Mouse (Mus musculus): ENCODE data around the gene Uqcrc2. TPM values are rescaled to one million over a fixed set of nuclear protein-coding genes. Genes with fewer than 3 reads are reported as not detected.

The Uqcrc2 gene
- total RNA-seq (2021): 100 to 1,000 TPM; 505 to 521 TPM
- long read RNA-seq, experiment 1, transcript Uqcrc2-201 (14 exons, 1,896 nt): major isoform, 513 of 564 reads
- long read RNA-seq, experiment 1, partial matches to known transcripts: 35 of 564 reads
- long read RNA-seq, experiment 1, other reads (novel, unspliced or antisense): 16 of 564 reads
- long read RNA-seq, experiment 2, transcript Uqcrc2-201 (14 exons, 1,896 nt): major isoform, 682 of 738 reads
- long read RNA-seq, experiment 2, partial matches to known transcripts: 27 of 738 reads
- long read RNA-seq, experiment 2, other reads (novel, unspliced or antisense): 29 of 738 reads

GRCm38 (mm10) chr7:120634711-120635361 lies at the start of gene Uqcrc2:
Gene Uqcrc2 (plus strand): TSS chr7:120635176.
- peak; percentile 77 to 78 for DNase-seq
- intact Hi-C loops (cut with DNase I): no loop called here

GRCm38 (mm10) chr7:120597203-120597743 lies 37.7 kb upstream of the Uqcrc2 start:
- intact Hi-C loops (cut with DNase I): no loop called here
- no peak for DNase-seq

- no peak for DNase-seq
- intact Hi-C loops (cut with DNase I): no loop called here
Observed at GRCm38 (mm10) chr7:120597744-120598243, 37.2 kb upstream of the Uqcrc2 start.

- intact Hi-C loops (cut with DNase I): no loop called here
- DNase-seq: no peak
Observed at GRCm38 (mm10) chr7:120598355-120598754, 36.6 kb upstream of the Uqcrc2 start.

- intact Hi-C loops (cut with DNase I): no loop called here
Observed at GRCm38 (mm10) chr7:120620075-120620771, 14.8 kb upstream of the Uqcrc2 start.

GRCm38 (mm10) chr7:120620841-120621240 lies 14.1 kb upstream of the Uqcrc2 start:
- intact Hi-C loops (cut with DNase I): no loop called here
- no peak for DNase-seq

More at GRCm38 (mm10) chr7:120620075-120620771, 14.8 kb upstream of the Uqcrc2 start:
- no peak for DNase-seq

- intact Hi-C loops (cut with DNase I): no loop called here
- DNase-seq: no peak
Observed at GRCm38 (mm10) chr7:120632518-120632917, 2.5 kb upstream of the Uqcrc2 start.

- no peak for DNase-seq
- intact Hi-C loops (cut with DNase I): no loop called here
Observed at GRCm38 (mm10) chr7:120634301-120634700, 675 bp upstream of the Uqcrc2 start.

GRCm38 (mm10) chr7:120635362-120635781 lies 396 bp downstream of the Uqcrc2 start:
- intact Hi-C loops (cut with DNase I): no loop called here
- DNase-seq: no peak

- intact Hi-C loops (cut with DNase I): no loop called here
- DNase-seq: no peak
Observed at GRCm38 (mm10) chr7:120635821-120636220, 845 bp downstream of the Uqcrc2 start.

- DNase-seq: no peak
- intact Hi-C loops (cut with DNase I): no loop called here
Observed at GRCm38 (mm10) chr7:120643217-120643616, 8.2 kb downstream of the Uqcrc2 start.

GRCm38 (mm10) chr7:120647849-120648248 lies 12.9 kb downstream of the Uqcrc2 start:
- intact Hi-C loops (cut with DNase I): no loop called here

GRCm38 (mm10) chr7:120662079-120662478 lies 27.1 kb downstream of the Uqcrc2 start:
- DNase-seq: no peak
- intact Hi-C loops (cut with DNase I): no loop called here

More at GRCm38 (mm10) chr7:120647849-120648248, 12.9 kb downstream of the Uqcrc2 start:
- DNase-seq: no peak

- intact Hi-C loops (cut with DNase I): loop anchor here (2.0 kb wide), 2 partner anchors 80 to 152 kb away; no protein-coding TSS in a partner anchor
- peak; percentile 52 to 64 for DNase-seq
Observed at GRCm38 (mm10) chr7:120670153-120670875, 35.3 kb downstream of the Uqcrc2 start, which contains the start of gene Pdzd9. Gene Pdzd9 (minus strand): TSS chr7:120670343.

- no peak for DNase-seq
- intact Hi-C loops (cut with DNase I): loop anchor here (2.0 kb wide), 2 partner anchors 80 to 152 kb away; no protein-coding TSS in a partner anchor
Observed at GRCm38 (mm10) chr7:120671271-120671670, 36.3 kb downstream of the Uqcrc2 start.

GRCm38 (mm10) chr7:120677001-120677643 lies 42.1 kb downstream of the Uqcrc2 start, which contains the start of gene Mosmo:
Gene Mosmo (plus strand): TSS chr7:120677618.
- peak; percentile 47 to 53 for DNase-seq
- intact Hi-C loops (cut with DNase I): loop anchor here (5.0 kb wide), 2 partner anchors 50 to 240 kb away; partner anchors contain the start of gene Polr3e

GRCm38 (mm10) chr7:120677764-120678531 lies 43.0 kb downstream of the Uqcrc2 start:
- peak; percentile 13 to 23 for DNase-seq
- intact Hi-C loops (cut with DNase I): loop anchor here (5.0 kb wide), 2 partner anchors 49 to 239 kb away; partner anchors contain the start of gene Polr3e

GRCm38 (mm10) chr7:120679023-120679422 lies 44.0 kb downstream of the Uqcrc2 start:
- intact Hi-C loops (cut with DNase I): loop anchor here (5.0 kb wide), 2 partner anchors 48 to 238 kb away; partner anchors contain the start of gene Polr3e
- DNase-seq: no peak
